Mouse (Mus musculus) liver, embryonic 14.5 days (tissue): ENCODE data around the gene Rmnd5b.

Experiments used
- CTCF ChIP-seq: IDR thresholded peaks from 2 replicates; pipeline ENCODE4 v1.5.1; 2016; ENCODE audit warnings: antibody characterized with exemption, low read depth, control low read depth
- EP300 ChIP-seq: IDR thresholded peaks from 2 replicates; pipeline ENCODE4 v1.6.1; 2016; ENCODE audit warnings: antibody characterized with exemption, low read depth

GRCm38 (mm10) chr11:51671376-51671775, 35.7 kb upstream of the Rmnd5b start:
- no peak for TF ChIP-seq CTCF
- TF ChIP-seq EP300 = no peak
